Mouse (Mus musculus): Measurements from ENCODE around the gene Lsm10.

DNA sequence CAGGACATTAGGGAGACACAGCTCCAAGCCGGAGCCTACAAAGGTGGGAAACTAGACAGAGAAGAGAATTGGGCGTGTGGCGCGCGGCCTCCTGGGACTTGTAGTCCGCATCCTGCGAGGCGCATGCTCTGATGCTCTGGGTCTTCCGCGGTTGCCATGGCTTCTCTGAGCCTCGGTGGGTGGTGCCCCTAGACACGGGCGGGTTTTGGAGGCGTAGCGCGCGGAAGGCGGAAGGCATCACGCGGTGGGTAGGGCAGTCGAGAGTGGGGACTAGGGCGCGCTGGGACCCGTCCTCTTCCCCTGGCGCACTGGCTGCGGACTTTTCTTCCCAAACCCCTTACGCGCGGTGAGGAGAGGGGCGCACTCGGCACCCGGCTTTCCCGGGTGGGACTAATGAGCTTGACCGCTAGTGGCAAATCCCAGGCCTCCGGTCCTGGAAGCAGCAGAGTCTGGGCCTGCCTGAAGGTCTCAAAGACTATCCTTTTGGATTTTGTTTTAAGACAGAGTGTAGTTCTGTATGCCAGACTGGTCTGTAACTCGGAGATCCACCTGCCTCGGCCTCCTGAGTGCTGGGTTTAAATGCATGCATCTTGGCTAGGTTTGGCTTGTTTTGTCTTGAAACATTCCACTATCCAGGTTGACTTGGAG lies at the start of gene Lsm10:
- TF ChIP-seq CTCF (IDR thresholded peaks at IDR 0.05; ENCODE audit: borderline replicate concordance, insufficient read depth, low read depth, low read length) (no peak), POLR2A (IDR thresholded peaks at IDR 0.05; ENCODE audit: borderline replicate concordance, insufficient read depth, low read length) (peak; percentile 56; the same call in 1 of the 2 replicates)
